Mouse (Mus musculus): ENCODE results near the gene Cnnm3. TPM values are rescaled to one million over a fixed set of nuclear protein-coding genes. Genes with fewer than 3 reads are reported as not detected.

The Cnnm3 gene
- polyA plus RNA-seq (2016; fragmentation: Nextera tagmentation; extraction: Ambion mirVana): 3.4 and 4.5 TPM in 2 replicates

DNA sequence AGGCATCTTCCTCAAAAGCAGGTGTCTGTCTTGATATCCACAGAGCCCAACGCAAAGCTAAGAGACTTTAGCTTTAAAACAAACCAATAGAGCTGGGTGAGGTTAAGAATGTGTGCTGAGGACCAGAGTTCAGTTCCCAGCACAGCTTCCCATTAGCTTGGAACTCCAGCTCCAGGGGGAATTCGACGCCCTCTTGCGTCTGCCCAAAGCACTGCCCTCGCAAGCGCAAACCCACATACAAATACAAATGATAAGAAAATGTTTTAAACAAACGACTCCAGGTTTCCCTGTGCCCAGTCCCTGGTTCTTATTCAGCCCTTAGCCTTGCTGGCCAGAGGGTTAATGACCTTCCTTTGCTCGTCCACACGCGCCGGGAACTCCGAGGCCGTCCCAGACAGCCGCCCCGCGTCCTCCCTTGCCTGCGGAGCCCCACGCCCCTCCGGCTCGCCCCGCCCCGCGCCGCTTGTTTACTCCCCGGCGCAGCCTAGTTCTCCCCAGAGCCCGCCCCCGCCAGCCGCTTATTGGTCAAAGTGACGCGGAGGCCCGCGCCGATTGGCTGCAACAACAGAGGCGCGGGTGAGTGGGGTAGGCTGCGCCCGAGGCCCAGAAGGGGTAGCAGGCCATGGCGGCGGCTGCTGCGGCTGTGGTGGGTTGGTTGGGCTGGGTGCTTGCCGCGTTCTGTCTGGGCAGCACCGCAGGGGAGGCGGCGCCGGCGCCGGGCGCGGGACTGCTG, at the start of gene Cnnm3:
Gene Cnnm3, plus strand, starts transcription at position 579 of the 733 bp plus-strand sequence.
- Histone ChIP-seq H3K4me2 (peak within 1 kb of the TSS; percentile 93), H3K9me3 (no peaks in the 10 kb centered on the region), H3K27ac (peak within 1 kb of the TSS; percentile 99), H3K36me3 (replicated peaks) (peaks cover 16% of the 10 kb centered on the region), H3K9ac (peak within 1 kb of the TSS; percentile 90), H3K27me3 (no peaks in the 10 kb centered on the region), H3K4me3 (replicated peaks) (peak within 1 kb of the TSS; percentile 97), H3K4me1 (peaks cover 33% of the 10 kb centered on the region)
- WGBS: 2% methylated on average over 45 of the region's 51 CpGs
- peak; percentile 98 for ATAC-seq (ENCODE audit: low FRiP score)

GRCm38 (mm10) chr1:36465641-36466160, 46.0 kb upstream of the Cnnm3 start:
- Histone ChIP-seq H3K4me2 (no peak overlapping the region), H3K27ac (no peak overlapping the region), H3K9me3 (no peaks in the 10 kb centered on the region), H3K9ac (no peak overlapping the region), H3K4me3 (replicated peaks) (no peak overlapping the region), H3K36me3 (replicated peaks) (no peaks in the 10 kb centered on the region), H3K4me1 (0 out of 2 replicates have a peak, but pooled peaks cover under 1% of the 10 kb centered on the region), H3K27me3 (0 out of 2 replicates have a peak, but pooled peaks cover 3% of the 10 kb centered on the region)
- 82% methylated on average over 4 of the region's 4 CpGs for WGBS
- ATAC-seq (ENCODE audit: low FRiP score): no peak

DNA sequence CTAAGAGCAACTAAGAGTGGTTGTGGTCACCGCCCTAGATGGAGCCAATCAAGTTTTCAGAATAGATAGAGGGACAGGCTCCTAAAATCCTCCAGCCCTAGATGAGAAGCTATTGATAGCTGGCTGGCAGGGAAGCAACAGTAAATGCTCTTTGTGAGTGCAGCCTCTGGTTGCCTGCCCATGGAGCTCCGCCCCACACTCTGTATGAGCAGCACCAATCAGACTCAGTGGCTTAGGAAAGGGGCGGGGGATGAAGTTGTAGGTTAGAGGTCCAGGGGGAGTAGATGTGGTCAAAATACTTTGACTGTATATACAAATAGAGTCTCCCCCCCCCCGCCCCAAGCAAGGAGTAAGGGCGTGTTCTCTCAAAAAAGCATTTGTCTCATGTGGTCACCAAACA, 44.2 kb upstream of the Cnnm3 start:
- H3K4me3 ChIP-seq (replicated peaks): no peak overlapping the region
- no peak overlapping the region for H3K4me2 ChIP-seq
- H3K4me1 ChIP-seq: peaks cover 11% of the 10 kb centered on the region
- 49% methylated on average over 5 of the region's 5 CpGs for WGBS
- H3K36me3 ChIP-seq (replicated peaks): no peaks in the 10 kb centered on the region
- H3K27me3 ChIP-seq: 0 out of 2 replicates have a peak, but pooled peaks cover 3% of the 10 kb centered on the region
- H3K27ac ChIP-seq: no peak overlapping the region
- no peaks in the 10 kb centered on the region for H3K9me3 ChIP-seq
- no peak overlapping the region for H3K9ac ChIP-seq
- no peak for ATAC-seq (ENCODE audit: low FRiP score)

DNA sequence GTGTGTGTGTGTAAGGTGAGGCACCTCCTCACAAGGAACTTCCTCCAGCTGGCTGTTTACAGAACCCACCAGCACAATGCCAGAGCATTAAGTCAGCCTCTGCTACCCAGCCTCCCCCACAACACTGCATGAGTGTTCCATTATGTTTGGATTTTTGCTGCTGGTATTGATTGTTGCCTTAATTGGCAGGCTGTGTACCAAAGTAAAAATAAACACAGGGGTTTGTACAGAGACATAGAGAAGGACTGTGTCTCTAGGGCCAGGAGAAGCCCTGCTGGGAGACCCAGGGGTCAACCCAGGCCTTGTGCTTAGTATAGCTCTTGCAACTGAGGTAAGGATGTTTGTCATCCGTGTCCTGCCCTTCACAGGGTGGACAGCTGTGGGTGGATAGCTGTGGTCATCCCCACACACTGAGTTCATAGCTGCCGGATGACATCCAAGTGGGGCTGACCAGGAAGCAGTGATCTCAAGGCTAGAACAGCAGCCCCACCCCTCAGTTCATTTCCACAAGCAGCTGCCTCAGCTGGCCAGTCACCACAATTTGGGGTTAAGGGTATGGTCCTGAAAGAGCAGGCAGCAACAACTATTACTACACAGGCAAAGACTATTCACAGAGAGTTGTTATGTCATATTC, 41.7 kb upstream of the Cnnm3 start:
- Histone ChIP-seq H3K4me1 (peaks cover 36% of the 10 kb centered on the region), H3K9ac (no peak overlapping the region), H3K27ac (no peak overlapping the region), H3K9me3 (no peaks in the 10 kb centered on the region), H3K4me2 (no peak overlapping the region), H3K27me3 (0 out of 2 replicates have a peak, but pooled peaks cover 3% of the 10 kb centered on the region), H3K4me3 (replicated peaks) (no peak overlapping the region), H3K36me3 (replicated peaks) (no peaks in the 10 kb centered on the region)
- WGBS: 48% methylated on average over 2 of the region's 2 CpGs
- ATAC-seq (ENCODE audit: low FRiP score): no peak

DNA sequence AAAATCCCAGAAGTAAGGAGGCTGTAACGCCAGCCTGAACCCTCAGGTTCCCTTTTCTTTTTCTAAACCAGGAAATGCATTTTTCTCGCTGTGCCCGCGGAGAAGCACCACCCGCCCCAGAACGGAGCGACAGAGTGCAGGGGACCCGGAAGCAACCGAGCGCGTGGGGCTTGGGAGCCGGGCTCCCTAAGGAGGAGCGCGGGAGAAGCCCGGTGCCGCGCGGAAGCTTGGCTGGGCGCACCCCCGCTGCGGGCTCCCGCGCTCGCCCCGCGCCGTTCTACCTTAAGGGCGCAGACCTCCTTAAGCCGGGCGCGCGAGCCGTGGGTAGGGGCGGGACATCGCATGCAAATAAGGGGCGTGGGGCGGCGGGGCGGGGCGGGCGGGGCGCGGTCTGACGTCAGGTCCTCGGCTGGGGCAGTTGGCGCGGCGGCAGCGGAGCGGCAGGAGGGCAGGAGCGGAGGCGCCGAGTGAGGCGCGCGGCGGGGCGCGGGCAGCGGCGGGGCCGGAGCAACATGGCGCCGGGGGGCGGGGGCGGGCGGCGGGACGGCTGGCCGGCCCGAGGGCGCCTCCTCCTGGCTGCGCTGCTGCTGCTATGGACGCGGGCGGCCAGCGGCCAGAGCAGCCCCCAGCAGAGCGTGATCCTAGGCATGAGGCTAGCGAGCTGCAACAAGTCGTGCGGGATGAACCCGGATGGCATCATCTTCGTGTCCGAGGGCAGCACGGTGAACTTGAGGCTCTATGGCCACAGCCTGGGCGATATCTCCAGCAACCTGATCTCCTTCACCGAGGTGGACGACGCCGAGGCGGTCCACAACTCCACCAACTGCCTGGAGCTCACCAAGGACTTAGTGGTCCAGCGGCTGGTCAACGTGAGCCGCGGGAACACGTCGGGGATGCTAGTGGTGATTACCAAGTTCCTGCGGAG, 40.2 kb upstream of the Cnnm3 start, which contains the start of gene Cnnm4:
Gene Cnnm4, plus strand, starts transcription at position 440 of the 925 bp plus-strand sequence.
- 1% methylated on average over 70 of the region's 98 CpGs for WGBS
- Histone ChIP-seq H3K4me1 (peaks cover 51% of the 10 kb centered on the region), H3K9me3 (no peaks in the 10 kb centered on the region), H3K4me2 (peak within 1 kb of the TSS; percentile 66), H3K4me3 (replicated peaks) (peak within 1 kb of the TSS; percentile 66), H3K27ac (peak within 1 kb of the TSS; percentile 73), H3K9ac (peak within 1 kb of the TSS; percentile 65), H3K27me3 (0 out of 2 replicates have a peak, but pooled peaks cover 3% of the 10 kb centered on the region), H3K36me3 (replicated peaks) (no peaks in the 10 kb centered on the region)
- peak; percentile 92 for ATAC-seq (ENCODE audit: low FRiP score)

GRCm38 (mm10) chr1:36472106-36472440, 39.6 kb upstream of the Cnnm3 start:
- 0 out of 2 replicates have a peak, but pooled peaks cover 3% of the 10 kb centered on the region for H3K27me3 ChIP-seq
- peak; percentile 27 for ATAC-seq (ENCODE audit: low FRiP score)
- peak overlapping the region; percentile 65 for H3K9ac ChIP-seq
- no peaks in the 10 kb centered on the region for H3K36me3 ChIP-seq (replicated peaks)
- 13% methylated on average over 18 of the region's 18 CpGs for WGBS
- no peak overlapping the region for H3K27ac ChIP-seq
- peaks cover 55% of the 10 kb centered on the region for H3K4me1 ChIP-seq
- peak overlapping the region; percentile 66 for H3K4me2 ChIP-seq
- no peaks in the 10 kb centered on the region for H3K9me3 ChIP-seq
- peak overlapping the region; percentile 66 for H3K4me3 ChIP-seq (replicated peaks)

- H3K4me3 ChIP-seq (replicated peaks): 0 out of 2 replicates have a peak overlapping the region, but pooled peaks have one; percentile 66
- 0 out of 2 replicates have a peak, but pooled peaks cover 3% of the 10 kb centered on the region for H3K27me3 ChIP-seq
- no peaks in the 10 kb centered on the region for H3K36me3 ChIP-seq (replicated peaks)
- H3K27ac ChIP-seq: no peak overlapping the region
- 0 out of 2 replicates have a peak overlapping the region, but pooled peaks have one; percentile 25 for H3K9ac ChIP-seq
- 81% methylated on average over 10 of the region's 10 CpGs for WGBS
- peak overlapping the region; percentile 66 for H3K4me2 ChIP-seq
- H3K4me1 ChIP-seq: peaks cover 57% of the 10 kb centered on the region
- no peaks in the 10 kb centered on the region for H3K9me3 ChIP-seq
- ATAC-seq (ENCODE audit: low FRiP score): no peak
Measured at GRCm38 (mm10) chr1:36473211-36473780, 38.4 kb upstream of the Cnnm3 start.

GRCm38 (mm10) chr1:36474646-36475045, 37.0 kb upstream of the Cnnm3 start:
- Histone ChIP-seq H3K9me3 (no peaks in the 10 kb centered on the region), H3K36me3 (replicated peaks) (no peaks in the 10 kb centered on the region), H3K4me1 (peaks cover 57% of the 10 kb centered on the region), H3K27ac (no peak overlapping the region), H3K27me3 (no peaks in the 10 kb centered on the region), H3K4me3 (replicated peaks) (no peak overlapping the region), H3K4me2 (peak overlapping the region; percentile 66), H3K9ac (no peak overlapping the region)
- 79% methylated on average over 3 of the region's 3 CpGs for whole genome bisulfite sequencing
- no peak for ATAC-seq (ENCODE audit: low FRiP score)

- peak overlapping the region; percentile 31; the same call in 1 of the 2 replicates for H3K9ac ChIP-seq
Measured at GRCm38 (mm10) chr1:36475480-36476110, 36.1 kb upstream of the Cnnm3 start.

GRCm38 (mm10) chr1:36476426-36476825, 35.2 kb upstream of the Cnnm3 start:
- ATAC-seq (ENCODE audit: low FRiP score): no peak
- H3K9ac ChIP-seq: no peak overlapping the region

More at GRCm38 (mm10) chr1:36475480-36476110, 36.1 kb upstream of the Cnnm3 start:
- H3K27ac ChIP-seq: 0 out of 2 replicates have a peak overlapping the region, but pooled peaks have one; percentile 42
- ATAC-seq (ENCODE audit: low FRiP score): no peak
- H3K36me3 ChIP-seq (replicated peaks): no peaks in the 10 kb centered on the region
- 0 out of 2 replicates have a peak overlapping the region, but pooled peaks have one; percentile 8 for H3K4me3 ChIP-seq (replicated peaks)
- no peaks in the 10 kb centered on the region for H3K27me3 ChIP-seq
- no peaks in the 10 kb centered on the region for H3K9me3 ChIP-seq
- H3K4me1 ChIP-seq: peaks cover 57% of the 10 kb centered on the region
- H3K4me2 ChIP-seq: peak overlapping the region; percentile 66
- 56% methylated on average over 8 of the region's 8 CpGs for WGBS

GRCm38 (mm10) chr1:36478343-36478795, 33.3 kb upstream of the Cnnm3 start:
- Histone ChIP-seq H3K27ac (no peak overlapping the region), H3K9me3 (no peaks in the 10 kb centered on the region), H3K4me2 (no peak overlapping the region), H3K9ac (no peak overlapping the region), H3K27me3 (no peaks in the 10 kb centered on the region), H3K4me3 (replicated peaks) (no peak overlapping the region), H3K4me1 (peaks cover 37% of the 10 kb centered on the region), H3K36me3 (replicated peaks) (no peaks in the 10 kb centered on the region)
- WGBS: 77% methylated on average over 2 of the region's 2 CpGs
- no peak for ATAC-seq (ENCODE audit: low FRiP score)

More at GRCm38 (mm10) chr1:36476426-36476825, 35.2 kb upstream of the Cnnm3 start:
- H3K4me2 ChIP-seq: no peak overlapping the region; the same call in 1 of the 2 replicates
- no peaks in the 10 kb centered on the region for H3K36me3 ChIP-seq (replicated peaks)
- no peak overlapping the region for H3K27ac ChIP-seq
- peaks cover 53% of the 10 kb centered on the region for H3K4me1 ChIP-seq
- WGBS: 81% methylated on average over 7 of the region's 7 CpGs
- no peak overlapping the region for H3K4me3 ChIP-seq (replicated peaks)
- H3K27me3 ChIP-seq: no peaks in the 10 kb centered on the region
- no peaks in the 10 kb centered on the region for H3K9me3 ChIP-seq

All from forebrain, embryonic 12.5 days (tissue).